Mouse (Mus musculus): ENCODE measurements around the gene Mst1.

Gene Mst1

DNA sequence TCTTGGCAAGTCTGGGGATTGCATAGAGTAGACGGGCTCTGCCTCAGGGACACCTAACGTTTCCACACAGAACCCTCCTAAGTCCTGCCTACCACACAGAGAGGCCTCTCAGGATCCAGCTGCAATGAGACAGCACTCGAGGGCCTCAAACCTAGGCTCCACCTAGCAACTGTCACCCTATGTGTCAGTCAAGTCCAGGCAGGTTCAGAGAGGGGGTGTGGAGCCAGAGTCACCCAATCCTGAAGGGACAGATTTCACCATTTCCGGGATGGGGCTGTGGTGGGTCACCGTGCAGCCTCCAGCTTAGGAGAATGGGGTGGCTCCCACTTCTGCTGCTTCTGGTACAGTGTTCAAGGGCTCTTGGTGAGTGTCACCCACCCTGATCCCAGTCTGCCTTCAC is at the start of gene Mst1:
Mst1 (plus strand) TSS at position 269 of the 400 bp plus-strand sequence.
- DNase-seq (ENCODE audit: low spot score in 2 of 2) = no peak

DNA sequence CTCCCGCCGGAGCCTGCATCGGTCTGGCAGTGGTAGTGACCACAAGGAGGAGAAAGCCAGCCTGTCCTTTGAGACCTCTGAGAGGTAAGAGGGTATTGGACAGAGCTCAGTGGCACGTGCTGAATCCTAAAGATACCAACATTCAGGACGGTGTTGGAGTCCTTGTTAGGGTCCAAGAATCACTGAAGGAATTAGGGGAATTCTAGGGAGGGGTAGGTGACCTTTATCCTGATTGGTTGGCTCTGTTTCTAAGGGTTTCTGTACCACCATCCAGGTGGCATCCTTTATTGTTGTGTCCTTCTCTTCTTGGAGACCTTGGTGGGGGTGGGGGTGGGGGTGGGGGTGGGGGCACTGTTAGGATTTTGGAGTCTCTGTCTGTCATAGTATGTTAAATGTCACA is 48.1 kb upstream of the Mst1 start:
- DNase-seq (ENCODE audit: low spot score in 2 of 2) = no peak

DNA sequence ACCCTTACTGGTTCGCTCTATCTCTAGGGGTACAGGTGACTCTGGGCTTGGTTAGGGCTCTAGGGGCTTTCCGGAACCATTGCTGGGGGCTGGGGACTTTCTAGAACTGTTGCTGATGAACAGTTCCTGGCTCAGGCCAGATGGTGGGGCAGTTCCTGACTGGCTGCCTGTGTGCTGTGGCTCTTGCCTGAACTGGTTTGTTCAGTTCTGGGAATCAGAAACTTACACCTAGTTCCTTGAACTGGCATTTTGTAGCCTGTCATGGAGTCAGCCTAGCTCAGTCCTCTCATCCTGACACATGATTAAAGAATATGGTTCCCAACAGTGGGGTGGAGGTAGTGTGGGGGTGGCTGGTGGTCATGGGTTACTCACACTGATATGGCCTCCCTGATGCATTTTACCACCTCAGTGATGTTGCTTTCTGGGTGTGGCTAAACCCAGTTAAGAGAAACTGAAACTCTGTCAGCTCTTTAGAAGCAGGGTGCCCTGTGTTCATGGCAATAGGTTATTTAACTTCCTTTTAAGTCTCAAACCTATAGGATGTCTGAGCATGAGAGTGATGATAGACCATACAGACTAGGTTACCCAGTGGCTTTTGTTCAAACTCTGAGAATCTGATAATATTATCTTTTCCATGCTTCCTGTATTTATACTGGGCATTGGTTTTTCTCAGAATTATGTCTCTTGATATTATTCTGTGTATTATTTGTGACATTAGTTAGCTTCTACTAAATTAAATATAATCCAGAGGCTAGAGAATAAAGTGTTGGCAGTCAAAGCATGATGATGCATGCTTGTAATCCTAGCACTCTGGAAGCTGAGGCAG is 44.7 kb upstream of the Mst1 start:
- no peak for DNase-seq (ENCODE audit: low spot score in 2 of 2)

DNA sequence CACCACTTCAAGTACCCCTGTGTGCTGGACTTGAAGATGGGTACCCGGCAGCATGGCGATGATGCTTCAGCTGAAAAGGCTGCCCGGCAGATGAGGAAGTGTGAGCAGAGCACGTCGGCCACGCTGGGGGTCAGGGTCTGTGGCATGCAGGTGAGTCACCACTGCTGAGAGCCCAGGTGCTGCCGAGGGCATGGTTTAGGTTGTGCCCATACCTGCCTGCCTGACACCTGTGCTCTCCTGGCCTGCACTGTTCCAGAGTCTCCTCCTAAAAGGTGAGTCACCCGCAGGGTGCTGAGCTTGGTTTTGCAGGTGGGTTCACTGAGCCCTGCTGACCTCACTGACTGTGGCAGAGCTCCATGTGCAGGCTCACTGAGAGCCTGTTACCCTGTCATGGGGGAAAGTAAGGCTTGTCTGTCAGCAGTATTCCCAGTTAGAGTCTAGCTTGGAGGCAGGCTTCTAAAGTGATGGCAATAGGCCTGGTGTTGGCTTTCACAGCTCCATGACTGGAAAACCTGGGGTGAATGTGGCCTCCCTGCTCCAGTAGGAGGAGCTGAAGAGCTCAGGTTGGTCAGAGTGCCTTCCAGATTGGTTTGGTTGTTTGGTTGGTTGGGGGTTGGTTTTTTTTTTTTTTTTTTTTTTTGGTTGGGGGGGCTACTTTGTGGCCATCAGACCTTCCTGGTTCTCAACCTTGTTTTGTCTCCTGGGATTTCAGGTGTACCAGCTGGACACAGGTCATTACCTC is 35.3 kb upstream of the Mst1 start:
- no peak for DNase-seq (ENCODE audit: low spot score in 2 of 2)

DNA sequence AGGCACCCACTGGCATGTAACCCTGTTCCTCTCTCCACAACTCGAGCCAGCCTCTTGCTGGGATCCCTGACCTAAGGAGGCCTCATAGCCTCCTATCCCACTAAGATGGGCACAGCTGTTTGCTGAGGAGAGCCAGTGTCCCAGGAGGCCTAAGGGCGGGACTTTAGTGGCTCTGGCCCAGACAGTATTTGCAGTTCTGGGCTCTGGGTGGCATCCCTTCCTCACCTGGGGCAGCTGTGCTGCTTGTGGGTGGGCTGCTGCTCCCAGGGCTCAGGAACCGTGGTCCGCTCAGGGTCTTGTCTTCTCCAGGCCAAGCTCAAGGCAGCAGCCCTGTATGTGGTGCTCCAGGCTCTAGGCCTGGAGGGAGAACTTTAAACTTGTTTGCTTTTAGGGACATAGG is 33.7 kb upstream of the Mst1 start:
- no peak for DNase-seq (ENCODE audit: low spot score in 2 of 2)

DNA sequence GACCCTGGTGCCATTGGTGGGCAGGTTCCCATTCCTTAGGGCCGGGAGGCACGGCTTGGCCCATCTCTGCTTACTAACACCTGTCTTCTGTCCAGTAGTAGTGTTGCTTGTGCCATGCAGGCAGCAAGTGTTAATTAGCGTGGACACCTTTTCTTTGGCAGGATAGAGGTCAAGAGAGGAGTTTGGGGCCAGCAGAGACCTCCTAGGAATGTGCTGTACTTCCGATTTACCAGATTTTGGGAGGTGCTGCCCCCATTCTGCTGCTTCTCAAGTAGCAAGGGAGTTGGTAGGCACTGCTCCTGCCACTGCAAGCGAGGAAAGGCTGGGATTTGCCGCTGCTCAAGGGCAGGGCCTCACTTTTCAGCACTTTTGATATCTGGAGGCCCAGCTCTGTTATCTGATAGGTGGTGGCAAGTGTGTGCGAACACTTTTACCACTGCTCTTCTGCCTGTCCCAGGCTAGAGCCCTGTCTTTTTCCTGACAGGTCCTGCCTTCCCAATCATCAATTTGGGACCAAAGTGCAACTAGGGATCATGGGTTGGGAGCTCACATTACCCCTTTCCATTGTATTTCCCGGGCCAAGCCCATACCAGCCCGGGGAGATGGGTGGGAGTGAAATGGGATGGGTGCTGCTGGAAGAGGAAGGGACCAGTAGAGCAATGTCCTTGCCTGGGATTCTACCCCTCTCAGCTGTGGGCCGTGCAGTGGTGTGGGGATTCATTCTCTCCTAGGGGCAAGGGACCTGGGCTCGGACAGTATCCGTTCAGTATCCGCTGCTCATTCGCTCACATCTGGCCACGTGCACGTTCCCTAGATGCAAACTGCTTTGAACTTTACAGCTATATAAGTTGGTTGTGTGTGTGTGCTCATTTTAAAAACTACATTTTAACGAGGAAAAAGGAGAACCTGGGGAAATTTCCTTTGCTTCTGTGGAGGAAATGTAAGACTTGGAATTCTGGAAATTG is 32.4 kb upstream of the Mst1 start:
- no peak for DNase-seq (ENCODE audit: low spot score in 2 of 2)

DNA sequence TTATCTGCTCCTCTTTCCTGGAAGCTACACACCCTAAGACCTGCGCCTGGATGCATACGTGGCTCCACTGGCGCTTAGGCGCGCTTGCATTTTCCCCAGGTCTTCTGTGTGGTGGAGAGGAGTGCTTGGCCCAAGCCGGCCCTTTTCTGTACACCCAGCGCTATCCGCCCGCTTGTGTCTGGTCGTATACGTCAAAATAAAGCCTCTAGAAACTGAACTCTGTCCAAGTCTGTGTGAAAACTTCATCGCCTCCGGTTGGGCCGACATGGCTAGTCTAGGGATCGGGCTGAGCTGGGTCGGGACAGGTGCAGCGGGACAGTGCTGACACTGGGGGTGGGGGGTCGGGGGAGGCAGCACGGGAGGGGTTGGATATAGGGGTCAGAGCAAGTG is 31.7 kb upstream of the Mst1 start:
- no peak for DNase-seq (ENCODE audit: low spot score in 2 of 2)

DNA sequence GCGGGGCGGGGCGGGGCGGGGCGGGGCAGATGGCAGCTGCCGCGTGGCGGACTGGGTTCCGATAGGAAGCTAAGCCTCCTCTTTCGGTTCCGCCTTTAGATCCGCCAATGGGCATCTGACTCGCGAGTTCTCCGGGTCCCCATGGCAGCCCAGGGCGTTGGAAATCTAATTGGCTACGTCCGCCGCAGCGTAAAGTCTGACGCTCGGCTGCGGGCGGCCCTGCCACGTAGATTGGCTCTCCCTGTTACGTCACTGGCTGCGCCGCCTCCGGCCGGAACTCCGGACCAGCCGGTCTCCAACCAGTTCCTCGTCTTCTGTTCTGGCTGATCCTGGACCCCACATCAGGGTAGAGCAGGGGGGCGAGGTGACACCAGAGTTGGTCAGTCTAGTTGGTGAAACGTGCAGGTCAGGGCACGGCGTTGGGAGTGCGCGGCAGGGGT is 31.2 kb upstream of the Mst1 start, which contains the start of gene Gmppb:
Gmppb (plus strand) TSS at position 227 of the 440 bp plus-strand sequence.
- peak; percentile 95 to 97 for DNase-seq (ENCODE audit: low spot score in 2 of 2)

DNA sequence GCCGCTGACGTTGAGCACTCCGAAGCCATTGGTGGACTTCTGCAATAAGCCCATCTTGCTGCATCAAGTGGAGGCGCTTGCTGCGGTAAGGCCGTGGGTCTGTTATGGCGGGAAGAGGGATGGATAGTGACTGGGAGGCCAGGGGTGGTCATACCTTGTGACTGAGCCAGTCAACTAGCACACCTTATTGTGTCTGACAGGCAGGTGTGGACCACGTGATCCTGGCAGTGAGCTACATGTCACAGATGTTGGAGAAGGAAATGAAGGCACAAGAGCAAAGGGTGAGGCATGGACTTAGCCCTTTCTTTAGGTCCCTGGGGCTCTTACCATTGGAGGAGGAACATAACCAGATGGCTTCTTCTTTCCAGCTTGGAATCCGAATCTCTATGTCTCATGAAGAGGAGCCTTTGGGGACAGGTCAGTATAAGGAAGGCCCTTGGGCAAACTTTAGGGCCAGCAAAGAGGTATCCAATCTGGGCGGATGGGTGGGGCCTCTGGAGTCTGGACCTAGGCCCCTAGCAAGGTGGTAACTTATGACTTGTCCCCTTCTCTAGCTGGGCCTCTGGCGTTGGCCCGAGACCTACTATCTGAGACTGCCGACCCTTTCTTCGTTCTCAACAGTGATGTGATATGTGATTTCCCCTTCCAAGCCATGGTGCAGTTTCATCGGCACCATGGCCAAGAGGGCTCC is 30.5 kb upstream of the Mst1 start:
- DNase-seq (ENCODE audit: low spot score in 2 of 2) = no peak

DNA sequence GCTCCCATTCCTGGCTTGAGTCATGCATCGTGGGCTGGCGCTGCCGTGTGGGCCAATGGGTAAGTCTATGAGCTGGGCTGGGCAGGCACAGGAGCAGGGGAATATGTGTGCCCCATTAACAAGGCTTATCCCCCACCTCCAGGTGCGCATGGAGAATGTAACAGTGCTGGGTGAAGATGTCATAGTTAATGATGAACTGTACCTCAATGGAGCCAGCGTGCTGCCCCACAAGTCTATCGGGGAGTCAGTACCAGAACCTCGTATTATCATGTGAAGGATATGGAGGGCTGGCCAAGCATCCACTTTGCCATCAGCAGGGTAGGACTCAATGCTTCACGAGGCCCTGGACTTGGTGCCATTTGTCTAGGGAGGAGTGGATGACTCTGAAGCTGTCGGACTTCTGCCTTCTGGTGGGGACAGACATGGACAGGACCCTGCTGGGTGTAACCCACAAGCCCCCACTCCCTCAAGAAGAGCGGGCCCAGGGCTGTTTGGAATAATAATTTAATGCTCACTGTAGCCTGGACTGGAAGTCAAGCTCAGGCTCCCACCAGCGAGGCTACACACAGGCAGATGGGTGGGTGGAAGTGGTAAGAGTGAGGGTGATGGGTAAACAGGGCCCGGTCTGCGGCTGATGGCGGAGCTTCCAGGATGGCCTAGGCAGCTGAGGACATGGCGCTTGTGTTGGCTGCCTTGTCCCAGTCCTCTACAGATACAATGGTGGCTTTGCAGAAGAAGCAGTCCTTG is 28.9 kb upstream of the Mst1 start:
- DNase-seq (ENCODE audit: low spot score in 2 of 2) = no peak

DNA sequence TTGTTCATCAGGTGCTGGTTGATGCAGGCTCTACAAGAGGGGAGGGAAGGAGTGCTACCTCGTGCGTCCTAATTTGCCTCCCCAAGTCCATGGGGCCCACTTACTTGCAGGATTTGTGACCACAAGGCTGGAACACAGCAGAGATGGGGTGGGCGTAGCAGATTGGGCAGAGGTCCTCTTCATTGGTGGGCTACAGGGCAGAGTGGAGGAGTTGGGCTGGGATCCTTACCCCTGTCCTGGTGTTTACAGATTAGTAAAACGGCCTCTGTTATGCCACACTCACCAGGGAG is 28.4 kb upstream of the Mst1 start:
- DNase-seq (ENCODE audit: low spot score in 2 of 2) = no peak

DNA sequence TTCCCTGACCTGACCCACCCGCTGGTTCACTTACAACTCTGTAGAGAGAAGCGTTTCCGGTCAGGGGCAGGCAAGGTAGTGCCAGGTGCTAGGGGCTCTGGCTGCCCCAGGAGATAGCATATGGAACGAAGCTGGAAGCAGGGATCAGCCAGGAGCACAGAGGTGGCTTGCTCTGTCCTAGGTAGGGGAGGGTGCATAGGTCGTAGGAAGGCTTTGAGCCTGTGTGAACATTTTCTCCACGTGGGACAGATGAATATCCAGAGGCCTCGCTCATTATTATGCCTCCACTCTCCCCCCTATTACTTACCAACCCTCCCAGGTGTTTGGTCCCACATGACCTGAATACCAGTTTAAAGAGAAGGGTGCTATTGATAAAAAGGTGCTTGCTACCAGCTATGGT is 27.8 kb upstream of the Mst1 start:
- no peak for DNase-seq (ENCODE audit: low spot score in 2 of 2)

DNA sequence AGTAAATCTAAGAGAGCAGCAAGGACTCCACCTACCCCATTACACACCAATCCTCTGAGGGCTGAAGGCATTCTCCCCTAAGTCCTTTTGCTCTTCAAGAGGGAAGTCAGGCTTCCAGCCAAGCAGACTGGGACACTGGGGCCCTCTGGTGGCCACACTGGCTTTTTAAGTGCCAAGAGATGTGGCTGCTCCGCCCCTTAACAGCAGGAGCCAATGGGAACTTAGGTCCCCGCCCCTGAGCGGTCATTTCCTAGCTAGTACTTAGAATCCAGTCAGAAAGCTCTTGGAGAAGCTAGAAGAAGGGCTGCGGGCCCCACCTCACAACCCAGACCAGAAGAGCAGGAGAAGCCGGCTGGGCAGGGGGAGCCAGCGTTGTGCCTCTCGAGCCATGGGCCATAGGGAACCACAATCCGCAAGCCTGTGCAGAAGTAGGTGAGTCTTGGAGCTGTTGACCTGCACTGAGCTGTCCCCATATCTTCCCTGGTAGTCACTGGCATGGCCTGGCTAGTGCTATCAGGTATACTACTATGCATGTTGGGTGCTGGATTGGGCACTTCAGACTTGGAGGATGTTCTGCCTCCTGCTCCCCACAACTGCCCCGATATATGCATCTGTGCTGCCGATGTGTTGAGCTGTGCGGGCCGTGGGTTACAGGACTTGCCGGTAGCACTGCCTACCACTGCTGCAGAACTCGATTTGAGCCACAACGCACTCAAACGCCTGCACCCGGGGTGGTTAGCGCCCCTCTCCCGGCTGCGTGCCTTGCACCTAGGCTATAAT is 27.2 kb upstream of the Mst1 start, which contains the start of gene Amigo3:
Amigo3 (plus strand) TSS at position 275 of the 780 bp plus-strand sequence.
- DNase-seq (ENCODE audit: low spot score in 2 of 2) = peak; percentile 97 to 99

DNA sequence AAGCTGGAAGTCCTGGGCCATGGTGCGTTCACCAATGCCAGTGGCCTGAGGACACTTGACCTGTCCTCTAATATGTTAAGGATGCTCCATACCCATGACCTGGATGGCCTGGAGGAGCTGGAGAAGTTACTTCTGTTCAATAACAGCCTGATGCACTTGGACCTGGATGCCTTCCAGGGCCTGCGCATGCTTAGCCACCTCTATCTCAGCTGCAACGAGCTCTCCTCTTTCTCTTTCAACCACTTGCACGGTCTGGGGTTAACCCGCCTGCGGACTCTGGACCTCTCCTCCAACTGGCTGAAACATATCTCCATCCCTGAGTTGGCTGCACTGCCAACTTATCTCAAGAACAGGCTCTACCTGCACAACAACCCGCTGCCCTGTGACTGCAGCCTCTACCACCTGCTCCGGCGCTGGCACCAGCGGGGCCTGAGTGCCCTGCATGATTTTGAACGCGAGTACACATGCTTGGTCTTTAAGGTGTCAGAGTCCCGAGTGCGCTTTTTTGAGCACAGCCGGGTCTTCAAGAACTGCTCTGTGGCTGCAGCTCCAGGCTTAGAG is 26.5 kb upstream of the Mst1 start:
- no peak for DNase-seq (ENCODE audit: low spot score in 2 of 2)

DNA sequence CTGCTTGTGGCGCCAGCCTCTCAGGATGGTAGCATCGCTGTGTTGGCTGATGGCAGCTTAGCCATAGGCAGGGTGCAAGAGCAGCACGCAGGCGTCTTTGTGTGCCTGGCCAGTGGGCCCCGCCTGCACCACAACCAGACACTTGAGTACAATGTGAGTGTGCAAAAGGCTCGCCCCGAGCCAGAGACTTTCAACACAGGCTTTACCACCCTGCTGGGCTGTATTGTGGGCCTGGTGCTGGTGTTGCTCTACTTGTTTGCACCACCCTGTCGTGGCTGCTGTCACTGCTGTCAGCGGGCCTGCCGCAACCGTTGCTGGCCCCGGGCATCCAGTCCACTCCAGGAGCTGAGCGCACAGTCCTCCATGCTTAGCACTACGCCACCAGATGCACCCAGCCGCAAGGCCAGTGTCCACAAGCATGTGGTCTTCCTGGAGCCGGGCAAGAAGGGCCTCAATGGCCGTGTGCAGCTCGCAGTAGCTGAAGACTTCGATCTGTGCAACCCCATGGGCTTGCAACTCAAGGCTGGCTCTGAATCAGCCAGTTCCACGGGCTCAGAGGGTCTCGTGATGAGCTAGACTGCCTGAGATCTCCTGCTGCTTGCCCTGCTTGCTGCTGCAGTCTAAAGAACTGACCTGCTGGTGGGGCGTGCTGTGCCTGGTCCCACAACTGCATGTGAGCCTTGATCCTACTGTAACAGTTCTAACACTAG is 25.8 kb upstream of the Mst1 start:
- DNase-seq (ENCODE audit: low spot score in 2 of 2) = no peak

DNA sequence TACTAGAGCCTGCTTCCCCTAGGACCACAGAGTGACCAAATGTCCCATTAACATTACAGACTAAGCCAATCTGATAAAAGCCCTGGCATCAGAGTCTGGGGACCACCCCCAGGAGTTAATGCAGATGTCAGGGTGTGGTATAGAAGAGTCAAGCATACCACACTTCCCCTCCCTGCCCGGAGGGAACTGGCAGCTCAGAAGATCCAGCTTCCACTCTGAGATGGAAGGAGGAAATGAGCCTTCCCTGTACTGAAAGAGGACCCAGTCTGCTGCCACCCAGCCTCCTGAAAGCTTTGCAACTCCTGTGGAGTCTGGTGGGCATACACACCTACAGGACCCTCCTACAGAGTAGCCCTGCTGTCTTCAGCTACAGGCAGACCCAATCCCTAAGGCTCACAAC is 25.2 kb upstream of the Mst1 start:
- no peak for DNase-seq (ENCODE audit: low spot score in 2 of 2)

DNA sequence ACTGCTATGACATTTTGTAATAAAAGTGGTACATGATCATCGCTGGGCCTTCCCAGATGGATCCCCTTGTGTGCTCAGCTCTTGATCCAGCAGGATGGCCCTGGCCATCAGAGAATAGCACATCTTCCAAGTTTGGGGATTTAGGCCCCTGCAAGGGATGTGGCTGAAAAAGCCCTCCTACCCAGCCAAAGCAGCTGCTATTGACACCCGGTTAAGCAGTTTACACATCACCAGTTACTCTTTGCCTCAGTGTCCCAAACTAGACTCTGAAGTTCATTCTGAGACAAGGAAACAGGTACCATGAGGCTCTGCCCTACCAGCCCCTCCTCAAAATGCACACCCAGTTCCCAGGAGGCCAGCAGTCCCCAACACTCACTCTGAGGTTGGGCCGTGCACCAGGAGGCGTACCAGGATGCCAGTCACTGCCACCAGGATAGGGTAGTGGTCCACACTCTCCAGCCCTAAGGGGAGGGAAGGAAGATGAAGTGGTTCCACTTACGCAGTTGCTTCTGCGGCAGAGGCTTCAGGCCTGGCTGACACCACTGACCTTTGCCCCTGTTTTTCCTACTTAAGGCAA is 24.5 kb upstream of the Mst1 start:
- no peak for DNase-seq (ENCODE audit: low spot score in 2 of 2)
